Mouse (Mus musculus) neural tube, embryonic 15.5 days (tissue): ENCODE measurements around the gene Ank3. TPM values are rescaled to one million over a fixed set of nuclear protein-coding genes. Genes with fewer than 3 reads are reported as not detected.

Experiments used
- ATAC-seq: fragments of 200-750 bp; cut with Nextera tagmentation; 2 replicates; pipeline ENCODE4 v1.8.0; 2017; ENCODE audit warnings: mild to moderate bottlenecking, moderate TSS enrichment, moderate library complexity; ENCODE audit not compliant: low FRiP score
- H3K27ac ChIP-seq: fragments of 300-500 bp; sonication (generic); replicated peaks from 2 replicates; pipeline ENCODE4 v1.5.1; 2015; ENCODE audit warnings: mild to moderate bottlenecking, inconsistent platforms
- H3K27me3 ChIP-seq: fragments of 300-500 bp; sonication (generic); replicated peaks from 2 replicates; pipeline ENCODE4 v1.6.1; 2015; ENCODE audit warnings: inconsistent platforms
- H3K36me3 ChIP-seq: fragments of 300-500 bp; sonication (generic); 2 replicates; pipeline ENCODE4 v1.6.1; 2015; ENCODE audit warnings: inconsistent platforms
- H3K4me1 ChIP-seq: fragments of 300-500 bp; sonication (generic); 2 replicates; pipeline ENCODE4 v1.6.1; 2015; ENCODE audit warnings: inconsistent platforms
- H3K4me2 ChIP-seq: fragments of 300-500 bp; sonication (generic); 2 replicates; pipeline ENCODE4 v1.6.1; 2015; ENCODE audit warnings: inconsistent platforms, mild to moderate bottlenecking, moderate library complexity
- H3K4me3 ChIP-seq: fragments of 300-500 bp; sonication (generic); replicated peaks from 2 replicates; pipeline ENCODE4 v1.5.1; 2015; ENCODE audit warnings: mild to moderate bottlenecking, inconsistent platforms
- H3K9ac ChIP-seq: fragments of 300-500 bp; sonication (generic); replicated peaks from 2 replicates; pipeline ENCODE4 v1.6.1; 2015; ENCODE audit warnings: mild to moderate bottlenecking, inconsistent platforms
- H3K9me3 ChIP-seq: fragments of 300-500 bp; sonication (generic); replicated peaks from 2 replicates; pipeline ENCODE4 v1.6.1; 2016; ENCODE audit warnings: inconsistent platforms
- WGBS: fragments of 180-500 bp; shearing (Covaris S2); methylation state at CpG from one replicate; pipeline ENCODE4 v1.1.7; 2015; ENCODE audit warnings: mixed read lengths; 5-methylcytosine and 5-hydroxymethylcytosine counted together
- polyA plus RNA-seq: library from polyadenylated mRNA; unstranded; fragments of >200 nt; fragmentation: Nextera tagmentation; extraction: Ambion mirVana; gene quantifications from 2 replicates; pipeline ENCODE4 v1.2.1, GENCODE M21; 2015

Ank3 gene
- polyA plus RNA-seq, 1 experiment from 2014 or later, result 89.5 TPM

GRCm38 (mm10) chr10:69762977-69763376, 364.4 kb downstream of the Ank3 start:
- 0 out of 2 replicates have a peak overlapping the region, but pooled peaks have one; percentile 1 for H3K27ac ChIP-seq
- H3K9ac ChIP-seq, result no peak overlapping the region
- ATAC-seq, result no peak
- no peak overlapping the region for H3K4me2 ChIP-seq
- H3K36me3 ChIP-seq, result no peaks in the 10 kb centered on the region
- 58% methylated on average over 7 of the region's 7 CpGs for WGBS
- peaks cover 32% of the 10 kb centered on the region for H3K4me1 ChIP-seq
- H3K9me3 ChIP-seq, result no peaks in the 10 kb centered on the region
- no peaks in the 10 kb centered on the region for H3K27me3 ChIP-seq
- H3K4me3 ChIP-seq, result no peak overlapping the region

- Histone ChIP-seq H3K9me3 (no peaks in the 10 kb centered on the region), H3K27me3 (no peaks in the 10 kb centered on the region), H3K4me2 (no peak overlapping the region), H3K4me3 (no peak overlapping the region), H3K27ac (peak overlapping the region; percentile 72), H3K36me3 (no peaks in the 10 kb centered on the region), H3K9ac (no peak overlapping the region), H3K4me1 (peaks cover 33% of the 10 kb centered on the region)
- ATAC-seq, result 0 out of 2 replicates have a peak, but pooled peaks have one; percentile 13
- 27% methylated on average over 4 of the region's 4 CpGs for WGBS
These were observed 365.8 kb downstream of the Ank3 start for GRCm38 (mm10) chr10:69764402-69764801.

- H3K4me2 ChIP-seq, result no peak overlapping the region
- H3K9ac ChIP-seq, result no peak overlapping the region
- ATAC-seq, result no peak
- H3K36me3 ChIP-seq, result no peaks in the 10 kb centered on the region
- no peaks in the 10 kb centered on the region for H3K9me3 ChIP-seq
- no peak overlapping the region for H3K4me3 ChIP-seq
- H3K27me3 ChIP-seq, result no peaks in the 10 kb centered on the region
- WGBS, result 83% methylated on average over 12 of the region's 12 CpGs
- H3K27ac ChIP-seq, result no peak overlapping the region
- peaks cover 15% of the 10 kb centered on the region for H3K4me1 ChIP-seq
These were observed 378.6 kb downstream of the Ank3 start for GRCm38 (mm10) chr10:69777065-69777645.

- no peak overlapping the region for H3K4me3 ChIP-seq
- H3K9ac ChIP-seq, result no peak overlapping the region
- no peak overlapping the region for H3K27ac ChIP-seq
- H3K36me3 ChIP-seq, result no peaks in the 10 kb centered on the region
- no peaks in the 10 kb centered on the region for H3K9me3 ChIP-seq
- H3K4me1 ChIP-seq, result peaks cover 15% of the 10 kb centered on the region
- WGBS, result 79% methylated on average over 11 of the region's 11 CpGs
- ATAC-seq, result no peak
- no peaks in the 10 kb centered on the region for H3K27me3 ChIP-seq
- no peak overlapping the region for H3K4me2 ChIP-seq
These were observed 379.2 kb downstream of the Ank3 start for GRCm38 (mm10) chr10:69777736-69778135.

- H3K4me3 ChIP-seq, result no peak overlapping the region
- no peak overlapping the region for H3K4me2 ChIP-seq
- H3K9ac ChIP-seq, result no peak overlapping the region
- H3K9me3 ChIP-seq, result no peaks in the 10 kb centered on the region
- ATAC-seq, result no peak
- no peaks in the 10 kb centered on the region for H3K27me3 ChIP-seq
- 86% methylated on average over 3 of the region's 3 CpGs for WGBS
- H3K36me3 ChIP-seq, result no peaks in the 10 kb centered on the region
- H3K27ac ChIP-seq, result no peak overlapping the region
- H3K4me1 ChIP-seq, result peaks cover 15% of the 10 kb centered on the region
These were observed 380.7 kb downstream of the Ank3 start for GRCm38 (mm10) chr10:69779246-69779645.

GRCm38 (mm10) chr10:69781491-69781890, 382.9 kb downstream of the Ank3 start:
- 23% methylated on average over 8 of the region's 8 CpGs for WGBS
- Histone ChIP-seq H3K36me3 (no peaks in the 10 kb centered on the region), H3K4me1 (peaks cover 28% of the 10 kb centered on the region), H3K9me3 (no peaks in the 10 kb centered on the region), H3K27ac (no peak overlapping the region), H3K4me2 (no peak overlapping the region), H3K9ac (no peak overlapping the region), H3K4me3 (no peak overlapping the region), H3K27me3 (no peaks in the 10 kb centered on the region)
- ATAC-seq, result no peak

GRCm38 (mm10) chr10:69785235-69785634, 386.7 kb downstream of the Ank3 start:
- peaks cover 28% of the 10 kb centered on the region for H3K4me1 ChIP-seq
- H3K36me3 ChIP-seq, result no peaks in the 10 kb centered on the region
- no peaks in the 10 kb centered on the region for H3K9me3 ChIP-seq
- H3K4me2 ChIP-seq, result no peak overlapping the region
- no peak overlapping the region for H3K9ac ChIP-seq
- 64% methylated on average over 7 of the region's 7 CpGs for WGBS
- no peaks in the 10 kb centered on the region for H3K27me3 ChIP-seq
- H3K27ac ChIP-seq, result 0 out of 2 replicates have a peak overlapping the region, but pooled peaks have one; percentile 2
- no peak for ATAC-seq
- no peak overlapping the region for H3K4me3 ChIP-seq

GRCm38 (mm10) chr10:69785692-69786091, 387.1 kb downstream of the Ank3 start:
- no peak for ATAC-seq
- Histone ChIP-seq H3K9me3 (no peaks in the 10 kb centered on the region), H3K9ac (no peak overlapping the region), H3K27me3 (no peaks in the 10 kb centered on the region), H3K36me3 (no peaks in the 10 kb centered on the region), H3K4me1 (peaks cover 30% of the 10 kb centered on the region), H3K4me2 (no peak overlapping the region), H3K4me3 (no peak overlapping the region), H3K27ac (0 out of 2 replicates have a peak overlapping the region, but pooled peaks have one; percentile 2)
- WGBS, result 73% methylated on average over 8 of the region's 8 CpGs

- ATAC-seq, result no peak
- no peak overlapping the region for H3K4me2 ChIP-seq
- H3K27me3 ChIP-seq, result no peaks in the 10 kb centered on the region
- H3K4me1 ChIP-seq, result peaks cover 30% of the 10 kb centered on the region
- WGBS, result 64% methylated on average over 13 of the region's 13 CpGs
- H3K9me3 ChIP-seq, result no peaks in the 10 kb centered on the region
- 0 out of 2 replicates have a peak overlapping the region, but pooled peaks have one; percentile 30 for H3K27ac ChIP-seq
- H3K4me3 ChIP-seq, result no peak overlapping the region
- H3K9ac ChIP-seq, result no peak overlapping the region
- H3K36me3 ChIP-seq, result no peaks in the 10 kb centered on the region
These were observed 387.8 kb downstream of the Ank3 start for GRCm38 (mm10) chr10:69786220-69786993.

- H3K27ac ChIP-seq, result 0 out of 2 replicates have a peak overlapping the region, but pooled peaks have one; percentile 33
- H3K9ac ChIP-seq, result no peak overlapping the region
- no peaks in the 10 kb centered on the region for H3K9me3 ChIP-seq
- ATAC-seq, result no peak
- no peaks in the 10 kb centered on the region for H3K27me3 ChIP-seq
- 36% methylated on average over 10 of the region's 10 CpGs for WGBS
- H3K4me3 ChIP-seq, result no peak overlapping the region
- H3K4me2 ChIP-seq, result peak overlapping the region; percentile 36
- no peaks in the 10 kb centered on the region for H3K36me3 ChIP-seq
- H3K4me1 ChIP-seq, result peaks cover 33% of the 10 kb centered on the region
These were observed 388.8 kb downstream of the Ank3 start for GRCm38 (mm10) chr10:69787379-69787778.

GRCm38 (mm10) chr10:69790606-69791005, 392.0 kb downstream of the Ank3 start:
- no peak for ATAC-seq
- Histone ChIP-seq H3K27ac (no peak overlapping the region), H3K4me2 (no peak overlapping the region), H3K4me3 (no peak overlapping the region), H3K9me3 (no peaks in the 10 kb centered on the region), H3K9ac (no peak overlapping the region), H3K27me3 (no peaks in the 10 kb centered on the region), H3K36me3 (no peaks in the 10 kb centered on the region), H3K4me1 (peaks cover 38% of the 10 kb centered on the region)
- 49% methylated on average over 4 of the region's 4 CpGs for WGBS

- WGBS, result 57% methylated on average over 7 of the region's 7 CpGs
- ATAC-seq, result no peak
These were observed 393.4 kb downstream of the Ank3 start for GRCm38 (mm10) chr10:69791951-69792350.

More at GRCm38 (mm10) chr10:69791951-69792350, 393.4 kb downstream of the Ank3 start:
- Histone ChIP-seq H3K9me3 (no peaks in the 10 kb centered on the region), H3K4me2 (no peak overlapping the region), H3K27me3 (no peaks in the 10 kb centered on the region), H3K9ac (no peak overlapping the region), H3K27ac (no peak overlapping the region; the same call in 1 of the 2 replicates), H3K4me1 (peaks cover 41% of the 10 kb centered on the region), H3K4me3 (no peak overlapping the region), H3K36me3 (no peaks in the 10 kb centered on the region)
